Mouse (Mus musculus): Measurements from ENCODE around the gene Pnkd.
"Not testable (repeated sequence)": the region's sequence is repeated elsewhere in the genome, so short reads cannot be mapped to it uniquely, and the experiment has no call there.

Gene Pnkd

GRCm38 (mm10) chr1:74390924-74391748 is 106.4 kb downstream of the Pnkd start, which contains the start of gene Ctdsp1:
TSS of gene Ctdsp1 (plus strand) at chr1:74391509.
- DNase-seq: peak; percentile 91 to 94

- peak; percentile 76 to 77 for DNase-seq
These were observed 107.2 kb downstream of the Pnkd start for GRCm38 (mm10) chr1:74391844-74392441.

- no peak for DNase-seq
These were observed 107.8 kb downstream of the Pnkd start for GRCm38 (mm10) chr1:74392446-74392994.

GRCm38 (mm10) chr1:74393010-74393409 is 108.3 kb downstream of the Pnkd start:
- no peak for DNase-seq

GRCm38 (mm10) chr1:74393697-74394096 is 109.0 kb downstream of the Pnkd start:
- DNase-seq: no peak

GRCm38 (mm10) chr1:74394311-74394710 is 109.6 kb downstream of the Pnkd start:
- no peak for DNase-seq

GRCm38 (mm10) chr1:74394858-74395257 is 110.1 kb downstream of the Pnkd start:
- DNase-seq: no peak

- DNase-seq: no peak
These were observed 110.6 kb downstream of the Pnkd start for GRCm38 (mm10) chr1:74395290-74395689.

GRCm38 (mm10) chr1:74396456-74397222 is 111.9 kb downstream of the Pnkd start:
- DNase-seq: not testable (repeated sequence)

GRCm38 (mm10) chr1:74397268-74397918 is 112.7 kb downstream of the Pnkd start:
- DNase-seq: peak; percentile 82 to 86

- peak in 1 of 2 experiments; percentile 71 for DNase-seq
These were observed 113.3 kb downstream of the Pnkd start for GRCm38 (mm10) chr1:74397919-74398451.

- DNase-seq: no peak
These were observed 115.8 kb downstream of the Pnkd start for GRCm38 (mm10) chr1:74400531-74400930.

GRCm38 (mm10) chr1:74401015-74401702 is 116.4 kb downstream of the Pnkd start:
- no peak for DNase-seq
